Mouse (Mus musculus) hindbrain, embryonic 11.5 days (tissue): Measurements from ENCODE around the gene Cutal. TPM values are rescaled to one million over a fixed set of nuclear protein-coding genes. Genes with fewer than 3 reads are reported as not detected.

Source experiments
- ATAC-seq: fragments of 200-750 bp; cut with Nextera tagmentation; 2 replicates; pipeline ENCODE4 v1.8.0; 2017; ENCODE audit warnings: mild to moderate bottlenecking, moderate TSS enrichment, moderate library complexity; ENCODE audit not compliant: low FRiP score
- DNase-seq: peaks from one replicate; pipeline ENCODE4 v3.0.0-alpha.2; 2015; ENCODE audit warnings: low spot score
- H3K27ac ChIP-seq: fragments of 300-500 bp; sonication (generic); 2 replicates; pipeline ENCODE4 v1.5.1; 2014; ENCODE audit warnings: mild to moderate bottlenecking, low read depth, low read length
- H3K27me3 ChIP-seq: fragments of 300-500 bp; sonication (generic); 2 replicates; pipeline ENCODE4 v1.6.1; 2014; ENCODE audit warnings: mild to moderate bottlenecking, low read length, moderate library complexity, mixed read lengths; ENCODE audit not compliant: control insufficient read depth, insufficient read depth
- H3K36me3 ChIP-seq: fragments of 300-500 bp; sonication (generic); 2 replicates; pipeline ENCODE4 v1.6.1; 2014; ENCODE audit warnings: mild to moderate bottlenecking, low read length, moderate library complexity, mixed read lengths; ENCODE audit not compliant: control insufficient read depth, insufficient read depth
- H3K4me1 ChIP-seq: fragments of 300-500 bp; sonication (generic); replicated peaks from 2 replicates; pipeline ENCODE4 v1.6.1; 2014; ENCODE audit warnings: low read length, mixed read lengths; ENCODE audit not compliant: control insufficient read depth, insufficient read depth
- H3K4me2 ChIP-seq: fragments of 300-500 bp; sonication (generic); replicated peaks from 2 replicates; pipeline ENCODE4 v1.6.1; 2014; ENCODE audit warnings: mild to moderate bottlenecking, low read depth, low read length
- H3K4me3 ChIP-seq: fragments of 300-500 bp; sonication (generic); 2 replicates; pipeline ENCODE4 v1.5.1; 2014; ENCODE audit warnings: low read depth, low read length
- H3K9ac ChIP-seq: fragments of 300-500 bp; sonication (generic); 2 replicates; pipeline ENCODE4 v1.6.1; 2014; ENCODE audit warnings: low read depth, low read length
- H3K9me3 ChIP-seq: fragments of 300-500 bp; sonication (generic); 2 replicates; pipeline ENCODE4 v1.6.1; 2016; ENCODE audit warnings: low read length; ENCODE audit not compliant: control insufficient read depth
- WGBS: fragments of 180-500 bp; shearing (Covaris S2); extraction: QIAGEN DNeasy Blood & Tissue Kit; methylation state at CpG from one replicate; pipeline ENCODE4 v1.1.7; 2014; 5-methylcytosine and 5-hydroxymethylcytosine counted together
- polyA plus RNA-seq: library from polyadenylated mRNA; unstranded; fragments of >200 nt; fragmentation: Nextera tagmentation; extraction: Ambion mirVana; gene quantifications from 2 replicates; pipeline ENCODE4 v1.2.1, GENCODE M21; 2014

The Cutal gene
- polyA plus RNA-seq, 1 experiment from 2014 or later, result not detected

- Histone ChIP-seq H3K9me3 (no peaks in the 10 kb centered on the region), H3K4me2 (peak overlapping the region; percentile 63), H3K4me1 (0 out of 2 replicates have a peak, but pooled peaks cover 2% of the 10 kb centered on the region), H3K4me3 (peak overlapping the region; percentile 63), H3K27ac (peak overlapping the region; percentile 85), H3K27me3 (peaks cover 4% of the 10 kb centered on the region), H3K36me3 (no peaks in the 10 kb centered on the region), H3K9ac (peak overlapping the region; percentile 77)
- ATAC-seq (peak; percentile 98), DNase-seq (peak; percentile 99)
- under 1% methylated on average over 67 of the region's 67 CpGs for WGBS
Measured at GRCm38 (mm10) chr2:34870520-34871474, 3.4 kb upstream of the Cutal start.

- peak within 1 kb of the TSS; percentile 17 for H3K4me2 ChIP-seq
- H3K9me3 ChIP-seq, result no peaks in the 10 kb centered on the region
- H3K9ac ChIP-seq, result 0 out of 2 replicates have a peak within 1 kb of the TSS, but pooled peaks have one; percentile 27
- no peaks in the 10 kb centered on the region for H3K4me1 ChIP-seq
- DNase-seq (no peak), ATAC-seq (no peak)
- H3K27ac ChIP-seq, result no peak within 1 kb of the TSS
- H3K27me3 ChIP-seq, result peaks cover 4% of the 10 kb centered on the region
- H3K36me3 ChIP-seq, result no peaks in the 10 kb centered on the region
- H3K4me3 ChIP-seq, result peak within 1 kb of the TSS; percentile 10; the same call in 1 of the 2 replicates
- 14% methylated on average over 8 of the region's 8 CpGs for WGBS
Measured at GRCm38 (mm10) chr2:34874816-34875345, 685 bp downstream of the Cutal start, which contains the start of gene Psmd5. Gene Psmd5 (minus strand): TSS chr2:34874968.

- WGBS, result 90% methylated on average over 10 of the region's 10 CpGs
- Histone ChIP-seq H3K9me3 (no peaks in the 10 kb centered on the region), H3K36me3 (no peaks in the 10 kb centered on the region), H3K27me3 (no peaks in the 10 kb centered on the region), H3K4me3 (no peak overlapping the region), H3K4me2 (no peak overlapping the region), H3K9ac (no peak overlapping the region), H3K27ac (no peak overlapping the region), H3K4me1 (no peaks in the 10 kb centered on the region)
- ATAC-seq, result no peak
- no peak for DNase-seq
Measured at GRCm38 (mm10) chr2:34880054-34880453, 5.9 kb downstream of the Cutal start.

DNA sequence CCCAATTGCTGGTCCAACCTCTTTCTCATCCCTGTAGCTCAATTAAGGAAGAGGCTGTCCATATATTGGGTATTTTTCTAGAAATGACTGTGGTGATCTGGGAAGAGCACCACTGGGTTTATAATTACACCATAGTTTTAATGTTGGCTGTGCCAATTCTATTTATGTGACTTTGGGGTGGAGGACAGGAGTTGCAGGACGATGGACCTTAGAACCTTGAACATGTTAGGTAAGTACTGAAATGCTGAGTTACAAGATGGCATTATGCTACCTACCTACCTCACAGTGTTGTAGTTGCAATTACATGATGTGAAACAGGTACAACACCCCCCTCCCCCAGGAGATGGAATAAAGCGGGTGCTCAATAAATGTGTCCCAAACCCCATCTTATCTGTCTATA is 8.6 kb downstream of the Cutal start:
- Histone ChIP-seq H3K4me1 (no peaks in the 10 kb centered on the region), H3K4me2 (no peak overlapping the region), H3K27me3 (no peaks in the 10 kb centered on the region), H3K9me3 (no peaks in the 10 kb centered on the region), H3K36me3 (no peaks in the 10 kb centered on the region), H3K9ac (no peak overlapping the region), H3K4me3 (no peak overlapping the region), H3K27ac (no peak overlapping the region)
- DNase-seq (no peak), ATAC-seq (no peak)
- 94% methylated on average over 2 of the region's 2 CpGs for whole genome bisulfite sequencing

DNA sequence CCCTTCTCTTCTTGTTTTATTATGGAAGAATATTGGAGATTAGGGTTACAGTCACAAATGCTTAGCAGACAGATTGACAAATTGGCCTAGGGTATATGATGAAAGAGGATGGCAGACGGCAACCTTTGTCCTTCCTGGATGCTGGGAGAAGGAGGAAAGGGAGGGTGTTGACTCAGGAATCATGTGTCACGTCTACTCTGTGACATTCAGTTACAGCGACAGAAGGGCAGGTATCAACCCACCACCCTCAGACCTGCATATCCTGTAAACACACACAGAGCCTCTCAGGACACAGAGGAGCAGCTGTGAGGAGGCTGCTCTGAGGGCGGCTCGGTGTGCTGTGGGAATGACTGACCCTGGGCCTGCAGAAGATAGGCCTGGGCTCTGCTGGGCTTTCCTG is 9.0 kb downstream of the Cutal start:
- DNase-seq, result no peak
- H3K9me3 ChIP-seq, result no peaks in the 10 kb centered on the region
- WGBS, result 54% methylated on average over 5 of the region's 5 CpGs
- H3K9ac ChIP-seq, result no peak overlapping the region
- H3K4me2 ChIP-seq, result no peak overlapping the region
- H3K36me3 ChIP-seq, result no peaks in the 10 kb centered on the region
- no peak overlapping the region for H3K27ac ChIP-seq
- H3K4me1 ChIP-seq, result no peaks in the 10 kb centered on the region
- H3K4me3 ChIP-seq, result no peak overlapping the region
- H3K27me3 ChIP-seq, result no peaks in the 10 kb centered on the region
- no peak for ATAC-seq

GRCm38 (mm10) chr2:34884186-34884585 is 10.0 kb downstream of the Cutal start:
- no peak for DNase-seq
- H3K27ac ChIP-seq, result no peak overlapping the region
- H3K27me3 ChIP-seq, result no peaks in the 10 kb centered on the region
- 62% methylated on average over 2 of the region's 2 CpGs for WGBS
- no peak for ATAC-seq
- H3K36me3 ChIP-seq, result no peaks in the 10 kb centered on the region
- H3K9me3 ChIP-seq, result no peaks in the 10 kb centered on the region
- no peak overlapping the region for H3K9ac ChIP-seq
- H3K4me2 ChIP-seq, result no peak overlapping the region
- H3K4me1 ChIP-seq, result no peaks in the 10 kb centered on the region
- H3K4me3 ChIP-seq, result no peak overlapping the region

- WGBS, result 74% methylated on average over 5 of the region's 5 CpGs
- Histone ChIP-seq H3K27ac (no peak overlapping the region), H3K9me3 (no peaks in the 10 kb centered on the region), H3K4me1 (no peaks in the 10 kb centered on the region), H3K9ac (no peak overlapping the region), H3K27me3 (no peaks in the 10 kb centered on the region), H3K4me2 (no peak overlapping the region), H3K4me3 (no peak overlapping the region), H3K36me3 (no peaks in the 10 kb centered on the region)
- ATAC-seq (no peak), DNase-seq (no peak)
Measured at GRCm38 (mm10) chr2:34893950-34894349, 19.8 kb downstream of the Cutal start.

GRCm38 (mm10) chr2:34895503-34896113 is 21.4 kb downstream of the Cutal start:
- ATAC-seq, result no peak
- Histone ChIP-seq H3K9me3 (no peaks in the 10 kb centered on the region), H3K27ac (no peak overlapping the region), H3K36me3 (no peaks in the 10 kb centered on the region), H3K27me3 (no peaks in the 10 kb centered on the region), H3K4me3 (no peak overlapping the region), H3K9ac (no peak overlapping the region), H3K4me2 (no peak overlapping the region), H3K4me1 (no peaks in the 10 kb centered on the region)
- 78% methylated on average over 19 of the region's 19 CpGs for WGBS
- no peak for DNase-seq
